Mouse (Mus musculus): ENCODE results near the gene Xxylt1. TPM values are rescaled to one million over a fixed set of nuclear protein-coding genes. Genes with fewer than 3 reads are reported as not detected.

Xxylt1 gene
- total and polyA plus RNA-seq, 2 experiments from 2014 or later: 21.0 to 32.8 TPM

DNA sequence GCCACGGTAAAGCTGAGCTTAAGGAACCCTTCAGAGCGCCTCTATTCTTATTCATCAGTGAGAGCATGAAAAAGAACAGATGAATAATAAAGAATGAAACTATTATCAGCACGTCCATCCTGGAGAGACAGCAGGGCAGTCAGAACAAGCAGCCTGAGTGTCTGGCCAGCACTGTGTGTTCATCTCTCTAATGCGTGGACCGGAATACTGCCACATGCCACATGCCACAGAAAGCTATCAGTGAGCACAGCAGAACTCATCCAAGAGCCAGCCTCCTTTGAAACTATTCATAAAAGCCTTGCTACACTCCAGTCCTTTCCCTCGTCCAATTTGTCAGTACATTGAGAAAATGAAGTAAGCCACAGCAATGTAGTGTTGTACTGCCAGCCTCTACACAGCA lies 12.8 kb upstream of the Xxylt1 start:
- H3K9ac ChIP-seq (replicated peaks; ENCODE audit: low read length): no peak overlapping the region
- H3K36me3 ChIP-seq (ENCODE audit: insufficient read depth, low read length): no peaks in the 10 kb centered on the region
- H3K4me1 ChIP-seq (ENCODE audit: insufficient read depth, low read length): no peaks in the 10 kb centered on the region
- no peak overlapping the region for H3K4me3 ChIP-seq (ENCODE audit: low read length)
- TF ChIP-seq CTCF (IDR thresholded peaks at IDR 0.05; ENCODE audit: low read depth): no peak
- no peaks in the 10 kb centered on the region for H3K9me3 ChIP-seq (ENCODE audit: low read length)
- WGBS: 42% methylated on average over 6 of the region's 6 CpGs
- H3K27me3 ChIP-seq (ENCODE audit: insufficient read depth, low read length): no peaks in the 10 kb centered on the region
- H3K27ac ChIP-seq: no peak overlapping the region
- DNase-seq (ENCODE audit: low spot score) (no peak), ATAC-seq (no peak)
- no peak overlapping the region for H3K4me2 ChIP-seq (ENCODE audit: low read depth, low read length)

DNA sequence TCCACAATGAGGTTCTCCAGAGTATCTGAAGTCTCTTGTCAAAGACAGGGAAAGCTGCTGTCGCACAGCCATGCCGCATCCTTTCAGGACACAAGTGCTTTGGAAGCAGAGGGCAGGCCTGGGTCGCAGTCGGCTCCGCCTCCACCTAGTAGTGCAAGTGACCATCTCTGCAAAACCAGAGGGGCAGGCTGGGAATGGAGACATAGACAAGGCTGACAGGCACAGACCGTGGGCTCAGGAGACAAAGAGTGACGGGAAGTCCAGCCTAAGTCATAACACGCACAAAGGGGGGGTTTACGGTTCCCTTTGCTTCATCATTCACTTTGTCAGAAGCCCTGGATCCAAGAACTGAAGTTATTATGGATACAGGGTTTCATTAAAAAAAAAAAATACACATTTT lies 12.0 kb upstream of the Xxylt1 start:
- ATAC-seq: no peak
- Histone ChIP-seq H3K9ac (replicated peaks; ENCODE audit: low read length) (no peak overlapping the region), H3K27ac (no peak overlapping the region), H3K9me3 (ENCODE audit: low read length) (no peaks in the 10 kb centered on the region), H3K36me3 (ENCODE audit: insufficient read depth, low read length) (no peaks in the 10 kb centered on the region), H3K27me3 (ENCODE audit: insufficient read depth, low read length) (no peaks in the 10 kb centered on the region), H3K4me2 (ENCODE audit: low read depth, low read length) (no peak overlapping the region), H3K4me1 (ENCODE audit: insufficient read depth, low read length) (no peaks in the 10 kb centered on the region), H3K4me3 (ENCODE audit: low read length) (no peak overlapping the region)
- no peak for DNase-seq (ENCODE audit: low spot score)
- WGBS: 37% methylated on average over 9 of the region's 9 CpGs
- no peak for TF ChIP-seq CTCF (IDR thresholded peaks at IDR 0.05; ENCODE audit: low read depth)

DNA sequence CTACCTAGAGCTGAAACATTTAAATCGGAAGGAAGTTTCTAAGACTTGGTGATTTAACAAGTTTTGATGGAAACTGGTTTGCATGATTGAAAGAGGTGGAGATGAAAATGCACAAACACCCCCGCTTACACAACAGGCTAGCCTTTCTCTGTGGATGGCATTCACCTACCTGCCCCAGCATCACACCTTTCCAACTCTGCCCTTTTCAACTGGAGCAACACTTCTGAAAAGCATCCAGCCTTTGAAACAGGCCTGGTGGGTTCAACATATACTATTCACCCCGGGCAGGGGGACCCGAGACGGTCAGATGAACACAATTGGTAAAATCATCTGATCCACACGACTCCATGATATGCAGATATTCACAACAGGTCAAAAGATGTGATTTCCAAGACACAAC lies 659 bp upstream of the Xxylt1 start:
- Histone ChIP-seq H3K9ac (replicated peaks; ENCODE audit: low read length) (no peak overlapping the region), H3K36me3 (ENCODE audit: insufficient read depth, low read length) (no peaks in the 10 kb centered on the region), H3K9me3 (ENCODE audit: low read length) (no peaks in the 10 kb centered on the region), H3K27me3 (ENCODE audit: insufficient read depth, low read length) (no peaks in the 10 kb centered on the region), H3K4me2 (ENCODE audit: low read depth, low read length) (peak overlapping the region; percentile 97; the same call in 1 of the 2 replicates), H3K27ac (no peak overlapping the region), H3K4me3 (ENCODE audit: low read length) (no peak overlapping the region), H3K4me1 (ENCODE audit: insufficient read depth, low read length) (0 out of 2 replicates have a peak, but pooled peaks cover 4% of the 10 kb centered on the region)
- ATAC-seq (no peak), DNase-seq (ENCODE audit: low spot score) (no peak)
- TF ChIP-seq CTCF (IDR thresholded peaks at IDR 0.05; ENCODE audit: low read depth): no peak
- 65% methylated on average over 6 of the region's 6 CpGs for WGBS

DNA sequence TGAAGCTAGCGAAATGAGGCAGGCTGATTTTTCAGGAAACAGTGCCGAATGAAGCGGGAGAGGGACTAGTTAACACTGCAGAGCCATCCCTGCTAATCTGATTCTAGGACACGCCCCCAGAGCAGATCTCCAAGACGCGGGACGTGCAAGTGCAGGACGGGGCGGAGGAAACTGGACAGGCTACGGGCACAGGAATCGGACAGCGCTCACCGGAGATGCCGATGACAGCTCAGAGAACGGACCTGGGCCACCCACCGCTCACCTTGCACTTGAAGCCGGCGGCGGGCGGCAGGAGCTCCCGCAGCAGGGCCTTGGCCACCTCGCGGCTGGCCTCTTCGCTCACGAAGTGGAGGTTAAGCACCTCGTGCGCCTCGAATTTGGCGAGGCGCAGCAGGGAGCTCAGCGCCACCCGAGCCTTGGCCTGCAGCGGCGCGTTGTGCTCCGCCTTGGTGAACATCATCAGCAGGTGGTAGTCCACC lies 620 bp downstream of the Xxylt1 start:
- H3K27me3 ChIP-seq (ENCODE audit: insufficient read depth, low read length): no peaks in the 10 kb centered on the region
- under 1% methylated on average over 36 of the region's 36 CpGs for WGBS
- peak overlapping the region; percentile 72 for H3K9ac ChIP-seq (replicated peaks; ENCODE audit: low read length)
- no peaks in the 10 kb centered on the region for H3K9me3 ChIP-seq (ENCODE audit: low read length)
- TF ChIP-seq CTCF (IDR thresholded peaks at IDR 0.05; ENCODE audit: low read depth): peak; percentile 1; the same call in 1 of the 2 replicates
- H3K36me3 ChIP-seq (ENCODE audit: insufficient read depth, low read length): no peaks in the 10 kb centered on the region
- H3K4me1 ChIP-seq (ENCODE audit: insufficient read depth, low read length): 0 out of 2 replicates have a peak, but pooled peaks cover 4% of the 10 kb centered on the region
- peak; percentile 81 for DNase-seq (ENCODE audit: low spot score)
- H3K27ac ChIP-seq: peak overlapping the region; percentile 90
- peak overlapping the region; percentile 97 for H3K4me2 ChIP-seq (ENCODE audit: low read depth, low read length)
- peak overlapping the region; percentile 61 for H3K4me3 ChIP-seq (ENCODE audit: low read length)
- peak; percentile 52 for ATAC-seq

DNA sequence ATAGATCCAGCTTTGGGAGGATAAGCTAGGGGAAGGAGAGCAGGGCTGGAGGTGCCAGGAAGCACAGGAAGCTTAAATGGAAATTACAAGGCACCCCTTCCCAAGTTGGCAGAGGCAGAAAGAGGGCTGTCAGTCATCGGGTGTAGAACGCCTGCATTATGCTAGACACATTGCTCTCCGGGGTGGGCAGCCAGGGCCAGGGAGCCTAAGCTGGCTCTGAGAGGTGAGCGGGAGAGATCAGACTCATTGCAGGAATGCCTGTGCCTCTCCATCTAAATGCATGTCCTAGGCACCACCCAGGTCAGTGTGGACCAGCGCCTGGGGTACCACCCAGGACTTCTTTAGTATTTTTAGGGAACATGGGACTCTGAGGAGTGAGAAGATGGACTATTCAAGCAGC lies 3.8 kb downstream of the Xxylt1 start:
- no peak for TF ChIP-seq CTCF (IDR thresholded peaks at IDR 0.05; ENCODE audit: low read depth)
- no peak for ATAC-seq
- Histone ChIP-seq H3K4me2 (ENCODE audit: low read depth, low read length) (no peak overlapping the region), H3K4me1 (ENCODE audit: insufficient read depth, low read length) (0 out of 2 replicates have a peak, but pooled peaks cover 4% of the 10 kb centered on the region), H3K9me3 (ENCODE audit: low read length) (no peaks in the 10 kb centered on the region), H3K36me3 (ENCODE audit: insufficient read depth, low read length) (no peaks in the 10 kb centered on the region), H3K27me3 (ENCODE audit: insufficient read depth, low read length) (no peaks in the 10 kb centered on the region), H3K27ac (no peak overlapping the region), H3K9ac (replicated peaks; ENCODE audit: low read length) (no peak overlapping the region), H3K4me3 (ENCODE audit: low read length) (no peak overlapping the region)
- WGBS: 93% methylated on average over 5 of the region's 5 CpGs
- no peak for DNase-seq (ENCODE audit: low spot score)

DNA sequence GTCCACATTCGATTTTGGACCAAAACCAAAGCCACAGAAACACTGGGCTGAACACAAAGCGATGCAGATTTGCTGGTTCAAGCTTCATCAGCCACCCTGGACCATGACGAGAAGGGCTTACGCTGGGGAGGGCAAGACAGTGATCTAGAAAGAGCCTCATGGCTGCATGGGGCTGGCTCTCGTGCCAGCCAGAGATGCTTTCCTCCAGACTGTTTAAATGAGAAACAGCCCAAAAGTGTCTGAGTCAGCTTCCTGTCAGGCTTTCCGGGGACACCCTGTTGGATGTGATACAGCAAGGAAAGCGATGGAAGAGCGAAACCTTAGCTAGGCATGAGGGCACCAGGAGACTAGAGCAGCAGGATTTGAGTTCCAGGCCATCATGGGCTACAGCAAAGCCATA lies 4.8 kb downstream of the Xxylt1 start:
- TF ChIP-seq CTCF (IDR thresholded peaks at IDR 0.05; ENCODE audit: low read depth): no peak
- 86% methylated on average over 8 of the region's 8 CpGs for WGBS
- H3K27ac ChIP-seq: no peak overlapping the region
- no peak for DNase-seq (ENCODE audit: low spot score)
- no peaks in the 10 kb centered on the region for H3K36me3 ChIP-seq (ENCODE audit: insufficient read depth, low read length)
- H3K4me1 ChIP-seq (ENCODE audit: insufficient read depth, low read length): 0 out of 2 replicates have a peak, but pooled peaks cover 4% of the 10 kb centered on the region
- no peaks in the 10 kb centered on the region for H3K9me3 ChIP-seq (ENCODE audit: low read length)
- H3K27me3 ChIP-seq (ENCODE audit: insufficient read depth, low read length): no peaks in the 10 kb centered on the region
- ATAC-seq: no peak
- H3K4me2 ChIP-seq (ENCODE audit: low read depth, low read length): no peak overlapping the region
- no peak overlapping the region for H3K4me3 ChIP-seq (ENCODE audit: low read length)
- H3K9ac ChIP-seq (replicated peaks; ENCODE audit: low read length): no peak overlapping the region

DNA sequence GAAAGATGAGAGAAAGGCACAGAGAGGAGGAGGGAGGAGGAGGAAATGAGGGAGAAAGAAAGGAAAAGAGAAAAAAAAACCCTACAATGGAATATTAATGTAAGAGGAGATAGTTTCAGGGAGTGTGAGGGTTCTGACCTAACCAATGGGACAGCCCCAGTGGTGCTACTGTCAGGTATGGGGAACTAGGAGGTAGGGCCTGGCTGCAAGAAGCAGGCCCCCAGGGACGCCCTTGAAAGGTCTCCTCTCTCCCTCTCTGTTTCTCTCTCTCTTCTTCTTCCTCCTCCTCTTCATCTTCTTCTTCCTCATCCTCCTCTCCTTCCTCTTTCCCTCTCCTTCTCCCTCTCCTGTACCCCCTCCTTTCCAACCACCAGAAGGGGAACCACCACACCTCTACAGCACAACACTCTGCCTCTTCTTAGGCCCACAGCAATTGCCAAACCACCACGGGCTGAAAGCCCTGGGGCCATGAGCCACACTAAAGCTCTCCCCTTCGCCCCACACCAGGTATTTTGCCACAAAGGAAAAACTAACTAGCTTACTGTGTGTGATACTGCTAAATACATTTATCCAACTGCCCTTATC lies 6.8 kb downstream of the Xxylt1 start:
- no peak for ATAC-seq
- 0 out of 2 replicates have a peak, but pooled peaks cover 3% of the 10 kb centered on the region for H3K4me1 ChIP-seq (ENCODE audit: insufficient read depth, low read length)
- H3K27me3 ChIP-seq (ENCODE audit: insufficient read depth, low read length): no peaks in the 10 kb centered on the region
- no peak overlapping the region for H3K9ac ChIP-seq (replicated peaks; ENCODE audit: low read length)
- H3K9me3 ChIP-seq (ENCODE audit: low read length): no peaks in the 10 kb centered on the region
- TF ChIP-seq CTCF (IDR thresholded peaks at IDR 0.05; ENCODE audit: low read depth): no peak
- no peak overlapping the region for H3K27ac ChIP-seq
- 78% methylated on average over 3 of the region's 3 CpGs for WGBS
- no peak overlapping the region for H3K4me3 ChIP-seq (ENCODE audit: low read length)
- H3K4me2 ChIP-seq (ENCODE audit: low read depth, low read length): no peak overlapping the region
- H3K36me3 ChIP-seq (ENCODE audit: insufficient read depth, low read length): no peaks in the 10 kb centered on the region
- no peak for DNase-seq (ENCODE audit: low spot score)
